Mouse (Mus musculus) megakaryocyte, embryonic 14.5 days (primary cell): ENCODE data around the gene Zfp710.

Experiments used
- FLI1 ChIP-seq: IDR thresholded peaks from 2 replicates; pipeline ENCODE4 v1.6.1; 2012; ENCODE audit warnings: low read length, inconsistent platforms, mixed read lengths
- GATA1 ChIP-seq: IDR thresholded peaks from 3 replicates; pipeline ENCODE4 v1.6.1; 2012; ENCODE audit warnings: mixed read lengths, low read length, inconsistent platforms, borderline replicate concordance

GRCm38 (mm10) chr7:80013884-80014550, 10.6 kb upstream of the Zfp710 start:
- no peak for TF ChIP-seq GATA1
- no peak for TF ChIP-seq FLI1
